Mouse (Mus musculus) cerebellum, postnatal 4 days (tissue): ENCODE measurements at regions not wholly inside any gene's neighbourhood (a gene's known extent, or its start where the extent isn't known, plus 50 kb on each side); places are given as distances from the start of the nearest gene placed in this dataset.

Experiments used
- DNase-seq, 2 experiments: peaks; one replicate each; pipeline ENCODE4 v3.0.0; 2022; ENCODE audit warnings: low spot score in 2 of 2, mixed read lengths in 1 of 2

- DNase-seq = no peak
Observed at GRCm38 (mm10) chr4:80002738-80003635, 830.9 kb upstream of the Tyrp1 start.

- no peak for DNase-seq
Observed at GRCm38 (mm10) chr4:80003636-80004365, 830.1 kb upstream of the Tyrp1 start.

- no peak for DNase-seq
Observed at GRCm38 (mm10) chr4:80004366-80004700, 829.6 kb upstream of the Tyrp1 start.

- no peak for DNase-seq
Observed at GRCm38 (mm10) chr4:80004788-80005187, 829.1 kb upstream of the Tyrp1 start.

- DNase-seq = no peak
Observed at GRCm38 (mm10) chr4:80027876-80028275, 806.0 kb upstream of the Tyrp1 start.

- DNase-seq = peak in 1 of 2 experiments; percentile 21
Observed at GRCm38 (mm10) chr4:80047956-80048355, 786.0 kb upstream of the Tyrp1 start.
